Mouse (Mus musculus) adipose tissue, adult 10 weeks (tissue): ENCODE results near the gene Krtap13-1. TPM values are rescaled to one million over a fixed set of nuclear protein-coding genes. Genes with fewer than 3 reads are reported as not detected.

Experiments used
- polyA plus RNA-seq: library from polyadenylated mRNA; stranded (reverse); fragments of 350-450 nt; fragmentation: Illumina TruSeq; extraction: RNeasy Lipid Tissue Mini Kit (QIAGEN cat#74804); gene quantifications from one replicate; pipeline ENCODE4 v1.2.3, GENCODE M21; 2014; ENCODE audit warnings: low read depth, low replicate concordance

Gene Krtap13-1
- polyA plus RNA-seq, result not detected

DNA sequence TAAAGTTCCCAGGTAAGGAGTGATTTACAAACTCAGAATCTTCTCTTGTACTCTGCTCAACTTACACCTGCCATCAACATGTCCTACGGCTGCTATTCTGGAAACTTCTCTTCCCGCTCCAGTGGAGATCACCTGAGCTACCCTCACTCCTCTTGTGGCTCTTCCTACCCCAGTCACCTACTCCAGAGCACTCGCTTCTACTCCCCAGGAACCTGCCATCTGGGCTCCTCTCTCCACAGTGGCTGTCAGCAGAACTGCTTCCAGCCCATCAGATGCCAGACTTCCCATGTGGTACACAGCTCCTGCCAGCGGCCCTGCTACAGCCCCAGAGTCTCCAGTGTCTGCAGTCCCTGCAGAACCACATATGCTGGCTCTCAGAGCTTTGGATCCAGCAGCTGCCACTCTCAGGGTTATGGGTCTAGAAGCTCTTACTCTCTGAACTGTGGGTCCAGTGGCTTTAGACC is at the start of gene Krtap13-1:
TSS of gene Krtap13-1 (plus strand) at position 51 of the 464 bp plus-strand sequence.

DNA sequence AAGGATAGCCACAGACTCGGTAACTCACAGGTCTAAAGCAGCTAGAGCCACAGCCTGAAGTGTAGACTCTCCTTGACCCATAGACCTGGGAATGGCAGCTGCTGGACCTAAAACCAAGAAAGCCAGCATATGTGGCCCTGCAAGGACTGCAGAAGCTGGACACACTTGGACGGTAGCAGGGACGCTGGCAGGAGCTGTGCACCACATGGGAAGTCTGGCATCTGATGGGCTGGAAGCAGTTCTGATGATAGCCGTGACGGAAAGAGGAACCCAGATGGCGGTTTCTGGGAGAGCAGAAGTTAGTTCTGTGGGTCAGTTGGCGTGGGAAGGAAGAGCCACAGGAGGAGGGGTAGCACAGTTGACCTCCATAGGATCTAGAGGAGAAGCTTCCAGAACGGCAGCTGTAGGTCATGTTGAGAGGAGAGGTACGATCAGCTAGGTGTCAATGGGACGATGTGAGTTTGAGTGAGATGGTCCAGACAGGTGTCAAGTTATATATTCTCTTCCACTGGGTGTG is 21.1 kb upstream of the Krtap13-1 start, which contains the start of gene 2310061N02Rik:
TSS of gene 2310061N02Rik (minus strand) at position 467 of the 517 bp plus-strand sequence.

DNA sequence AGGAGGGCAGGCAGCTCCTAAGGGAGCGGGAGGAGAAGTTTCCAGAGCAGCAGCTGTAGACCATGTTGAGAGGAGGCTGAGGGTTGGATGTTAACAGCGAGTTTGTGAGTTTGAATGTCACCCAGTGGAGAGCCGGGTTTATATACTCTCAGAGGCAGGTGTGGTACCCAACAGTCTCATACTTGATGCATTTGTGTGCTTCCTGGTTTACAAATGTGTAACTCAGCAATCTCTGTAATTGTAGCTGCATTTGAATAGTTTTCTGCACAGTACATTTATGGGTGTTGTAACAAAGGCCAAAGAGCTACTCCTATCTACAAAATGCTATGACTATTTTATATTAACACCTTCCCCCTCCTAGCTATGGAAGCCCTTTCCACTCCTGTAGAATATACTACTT is 22.9 kb downstream of the Krtap13-1 start, which contains the start of gene Krtap13:
TSS of gene Krtap13 (minus strand) at position 101 of the 400 bp plus-strand sequence.

DNA sequence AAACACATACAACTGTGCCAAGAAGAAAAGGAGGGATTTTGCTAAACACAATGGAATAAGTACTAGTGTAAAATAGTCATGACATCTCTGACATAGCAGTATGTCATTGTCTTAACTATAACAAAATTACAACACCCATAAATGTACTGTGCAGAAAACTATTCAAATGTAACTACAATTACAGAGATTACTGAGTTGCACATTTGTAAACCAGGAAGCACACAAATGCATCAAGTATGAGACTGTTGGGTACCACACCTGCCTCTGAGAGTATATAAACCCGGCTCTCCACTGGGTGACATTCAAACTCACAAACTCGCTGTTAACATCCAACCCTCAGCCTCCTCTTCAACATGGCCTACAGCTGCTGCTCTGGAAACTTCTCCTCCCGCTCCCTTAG is 29.9 kb downstream of the Krtap13-1 start, which contains the start of gene 2310034C09Rik:
TSS of gene 2310034C09Rik (plus strand) at position 301 of the 400 bp plus-strand sequence.

DNA sequence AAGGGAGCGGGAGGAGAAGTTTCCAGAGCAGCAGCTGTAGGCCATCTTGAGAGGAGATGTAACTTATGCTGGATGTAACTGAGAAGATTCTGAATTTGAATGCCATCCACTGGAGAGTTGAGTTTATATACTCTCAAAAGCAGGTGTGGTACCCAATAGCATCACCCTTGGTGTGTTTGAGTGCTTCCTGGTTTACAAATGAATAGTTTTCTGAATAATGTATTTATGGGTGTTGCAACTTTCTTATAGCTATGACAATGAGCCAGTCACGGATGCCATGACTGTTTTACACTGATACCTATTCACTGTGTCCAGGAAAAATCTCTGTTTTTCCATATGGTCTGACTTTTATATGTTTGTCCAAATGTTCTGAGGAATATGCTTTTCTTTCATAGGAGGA is 45.4 kb downstream of the Krtap13-1 start, which contains the start of gene 2310057N15Rik:
TSS of gene 2310057N15Rik (minus strand) at position 101 of the 400 bp plus-strand sequence.

DNA sequence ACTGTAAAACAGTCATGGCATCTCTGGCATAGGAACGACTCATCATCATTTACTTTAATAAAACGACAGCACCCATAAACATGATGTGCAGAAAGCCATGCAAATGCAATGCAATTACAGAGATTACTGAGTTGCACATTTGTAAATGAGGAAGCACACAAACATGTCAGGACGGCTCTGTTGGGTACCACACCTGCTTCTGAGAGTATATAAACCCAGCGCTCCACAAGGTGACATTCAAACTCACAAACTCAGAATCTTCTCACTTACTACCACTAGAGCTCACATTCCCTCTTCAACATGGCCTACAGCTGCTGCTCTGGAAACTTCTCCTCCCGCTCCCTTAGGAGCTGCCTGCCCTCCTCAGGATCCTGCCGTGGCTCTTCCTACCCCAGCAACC is 48.9 kb downstream of the Krtap13-1 start, which contains the start of gene Gm5965:
TSS of gene Gm5965 (plus strand) at position 301 of the 400 bp plus-strand sequence.

Other genes with a start within 250 kb of the Krtap13-1 start
- not detected for gene Cldn17, start 221.9 kb upstream of the Krtap13-1 start, polyA plus RNA-seq
- 46.2 TPM for gene Cldn8, start 165.7 kb upstream of the Krtap13-1 start, polyA plus RNA-seq
- not detected for gene Krtap24-1, start 116.6 kb upstream of the Krtap13-1 start, polyA plus RNA-seq
- gene 2310079G19Rik, start 101.2 kb upstream of the Krtap13-1 start, polyA plus RNA-seq, result not detected
- gene Krtap26-1, start 81.1 kb upstream of the Krtap13-1 start, polyA plus RNA-seq, result not detected
- not detected for gene Krtap27-1, start 57.2 kb upstream of the Krtap13-1 start, polyA plus RNA-seq
- gene 2310061N02Rik, start 20.9 kb upstream of the Krtap13-1 start, polyA plus RNA-seq, result not detected
- not detected for gene Krtap13, start 22.8 kb downstream of the Krtap13-1 start, polyA plus RNA-seq
- not detected for gene 2310034C09Rik, start 30.0 kb downstream of the Krtap13-1 start, polyA plus RNA-seq
- not detected for gene 2310057N15Rik, start 45.3 kb downstream of the Krtap13-1 start, polyA plus RNA-seq
- gene Gm5965, start 49.0 kb downstream of the Krtap13-1 start, polyA plus RNA-seq, result not detected
- not detected for gene Gm20741, start 83.4 kb downstream of the Krtap13-1 start, polyA plus RNA-seq
- not detected for gene Krtap15, start 91.4 kb downstream of the Krtap13-1 start, polyA plus RNA-seq
- gene Krtap14, start 97.3 kb downstream of the Krtap13-1 start, polyA plus RNA-seq, result not detected
- gene Krtap19-1, start 140.5 kb downstream of the Krtap13-1 start, polyA plus RNA-seq, result not detected
- gene Krtap19-2, start 145.4 kb downstream of the Krtap13-1 start, polyA plus RNA-seq, result not detected
- gene Krtap19-3, start 149.2 kb downstream of the Krtap13-1 start, polyA plus RNA-seq, result not detected
- gene Krtap19-4, start 156.2 kb downstream of the Krtap13-1 start, polyA plus RNA-seq, result not detected
- gene Krtap19-5, start 167.6 kb downstream of the Krtap13-1 start, polyA plus RNA-seq, result not detected
- not detected for gene Krtap19-9b, start 203.4 kb downstream of the Krtap13-1 start, polyA plus RNA-seq
- gene Krtap16-3, start 234.0 kb downstream of the Krtap13-1 start, polyA plus RNA-seq, result not detected